Mouse (Mus musculus) kidney, postnatal 0 days (tissue): ENCODE data around the gene Dydc2. TPM values are rescaled to one million over a fixed set of nuclear protein-coding genes. Genes with fewer than 3 reads are reported as not detected.

Experiments used
- ATAC-seq: fragments of 200-750 bp; cut with Nextera tagmentation; replicated peaks from 2 replicates; pipeline ENCODE4 v1.8.0; 2017; ENCODE audit warnings: low read depth, moderate number of reproducible peaks, moderate TSS enrichment, moderate library complexity; ENCODE audit not compliant: low FRiP score
- DNase-seq: peaks from one replicate; pipeline ENCODE4 v3.0.0-alpha.2; 2016; ENCODE audit warnings: low spot score
- H3K27ac ChIP-seq: fragments of 300-500 bp; sonication (generic); 2 replicates; pipeline ENCODE4 v1.5.1; 2014; ENCODE audit warnings: mild to moderate bottlenecking
- H3K27me3 ChIP-seq: fragments of 300-500 bp; sonication (generic); 2 replicates; pipeline ENCODE4 v1.6.1; 2014; ENCODE audit warnings: low read length, mixed read lengths; ENCODE audit not compliant: insufficient read depth
- H3K36me3 ChIP-seq: fragments of 300-500 bp; sonication (generic); 2 replicates; pipeline ENCODE4 v1.6.1; 2014; ENCODE audit warnings: low read length, mixed read lengths; ENCODE audit not compliant: insufficient read depth
- H3K4me1 ChIP-seq: fragments of 300-500 bp; sonication (generic); replicated peaks from 2 replicates; pipeline ENCODE4 v1.6.1; 2014; ENCODE audit warnings: antibody characterized with exemption, low read length, mixed read lengths; ENCODE audit not compliant: insufficient read depth
- H3K4me2 ChIP-seq: fragments of 300-500 bp; sonication (generic); 2 replicates; pipeline ENCODE4 v1.6.1; 2014; ENCODE audit warnings: mild to moderate bottlenecking, low read length, moderate library complexity, mixed read lengths
- H3K4me3 ChIP-seq: fragments of 300-500 bp; sonication (generic); replicated peaks from 2 replicates; pipeline ENCODE4 v1.5.1; 2014; ENCODE audit warnings: low read depth, low read length
- H3K9ac ChIP-seq: fragments of 300-500 bp; sonication (generic); 2 replicates; pipeline ENCODE4 v1.6.1; 2014; ENCODE audit warnings: low read depth, low read length
- H3K9me3 ChIP-seq: fragments of 300-500 bp; sonication (generic); replicated peaks from 2 replicates; pipeline ENCODE4 v1.6.1; 2016; ENCODE audit warnings: low read length, inconsistent platforms, mixed read lengths
- CTCF ChIP-seq: IDR thresholded peaks from 2 replicates; pipeline ENCODE4 v1.5.1; 2016; ENCODE audit warnings: antibody characterized with exemption, low read depth, mild to moderate bottlenecking, moderate library complexity
- WGBS: fragments of 180-500 bp; shearing (Covaris S2); extraction: QIAGEN DNeasy Blood & Tissue Kit; methylation state at CpG from one replicate; pipeline ENCODE4 v1.1.7; 2014; 5-methylcytosine and 5-hydroxymethylcytosine counted together
- polyA plus RNA-seq: library from polyadenylated mRNA; unstranded; fragments of >200 nt; fragmentation: Nextera tagmentation; extraction: Ambion mirVana; gene quantifications from 2 replicates; pipeline ENCODE4 v1.2.1, GENCODE M21; 2015

The Dydc2 gene
- 0.23 TPM in 1 of 2 replicates, not detected in the other for polyA plus RNA-seq

DNA sequence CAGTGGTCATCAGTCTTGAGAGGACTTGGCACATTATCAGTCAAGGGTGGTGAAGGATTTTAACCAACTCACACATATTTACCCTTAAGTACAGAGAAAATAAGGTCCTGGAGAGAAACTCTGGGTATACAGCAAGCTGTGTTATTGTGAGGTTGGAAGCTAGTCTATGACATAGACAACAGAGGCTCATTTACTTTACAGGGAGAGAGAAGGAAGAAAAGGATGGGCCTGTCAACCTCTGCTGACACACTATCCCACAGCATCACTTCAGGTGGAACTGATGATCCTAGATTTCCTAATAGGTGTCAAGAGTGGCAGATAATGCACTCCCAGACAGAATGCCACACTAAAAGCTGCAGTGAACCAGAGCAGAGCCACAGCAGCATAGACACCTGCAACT is at the start of gene Dydc2:
TSS of gene Dydc2 (minus strand) at position 101 of the 400 bp plus-strand sequence.
- no peak for TF ChIP-seq CTCF
- H3K36me3 ChIP-seq: no peaks in the 10 kb centered on the region
- no peak for DNase-seq

DNA sequence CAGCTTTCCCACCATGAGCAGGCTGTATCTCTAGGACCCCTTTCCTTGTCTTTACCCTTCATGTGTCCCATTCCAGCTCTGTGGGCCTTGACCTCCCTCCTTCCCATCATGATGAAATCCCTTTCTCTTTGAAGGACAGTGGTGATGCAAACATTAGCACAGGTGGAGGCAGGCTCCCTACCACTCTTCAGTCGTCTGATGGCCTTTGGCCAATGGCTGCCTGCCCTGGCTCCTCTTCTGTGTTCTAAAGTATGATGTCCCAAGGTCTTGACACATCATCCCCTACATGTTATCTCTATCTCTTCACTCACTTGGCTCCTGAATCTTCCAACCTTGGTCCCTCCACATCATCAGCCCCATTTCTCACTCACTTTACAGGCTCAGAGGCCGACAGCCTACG is 47.3 kb upstream of the Dydc2 start:
- Histone ChIP-seq H3K36me3 (no peaks in the 10 kb centered on the region), H3K27me3 (no peaks in the 10 kb centered on the region), H3K4me3 (no peak overlapping the region), H3K27ac (no peak overlapping the region), H3K4me1 (no peaks in the 10 kb centered on the region), H3K9ac (no peak overlapping the region), H3K4me2 (no peak overlapping the region), H3K9me3 (no peaks in the 10 kb centered on the region)
- no peak for TF ChIP-seq CTCF
- WGBS: 78% methylated on average over 3 of the region's 3 CpGs
- no peak for DNase-seq
- no peak for ATAC-seq

More for the DNA sequence above, at the start of gene Dydc2:
- Histone ChIP-seq H3K4me3 (no peak within 1 kb of the TSS), H3K4me1 (no peaks in the 10 kb centered on the region), H3K9ac (no peak within 1 kb of the TSS), H3K27ac (no peak within 1 kb of the TSS), H3K27me3 (no peaks in the 10 kb centered on the region), H3K4me2 (no peak within 1 kb of the TSS), H3K9me3 (no peaks in the 10 kb centered on the region)
- ATAC-seq: no peak

DNA sequence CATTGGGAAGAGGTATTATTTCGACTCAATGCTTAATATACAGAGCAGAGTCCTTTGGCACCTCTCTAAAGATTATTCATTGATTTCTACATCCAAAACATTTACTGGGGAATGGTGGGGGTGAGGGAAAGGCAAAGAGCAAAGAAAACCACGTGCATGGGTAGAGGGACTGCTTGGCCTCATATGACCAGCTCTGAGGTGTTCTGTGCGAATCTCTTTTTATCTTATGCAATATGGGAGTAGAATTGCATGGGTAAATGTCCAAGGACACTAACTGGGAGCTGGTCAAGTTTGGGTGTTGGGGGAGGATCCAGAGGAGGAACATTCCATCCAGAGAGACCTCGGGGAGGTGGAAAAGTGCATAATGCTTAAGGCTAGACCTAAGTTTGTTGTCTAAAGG is 43.9 kb upstream of the Dydc2 start:
- WGBS: 81% methylated on average over 4 of the region's 4 CpGs
- no peak overlapping the region for H3K9ac ChIP-seq
- no peaks in the 10 kb centered on the region for H3K4me1 ChIP-seq
- TF ChIP-seq CTCF: no peak
- ATAC-seq (no peak), DNase-seq (no peak)
- no peak overlapping the region for H3K4me3 ChIP-seq
- no peak overlapping the region for H3K4me2 ChIP-seq
- H3K27me3 ChIP-seq: no peaks in the 10 kb centered on the region
- no peaks in the 10 kb centered on the region for H3K36me3 ChIP-seq
- H3K27ac ChIP-seq: no peak overlapping the region
- no peaks in the 10 kb centered on the region for H3K9me3 ChIP-seq

DNA sequence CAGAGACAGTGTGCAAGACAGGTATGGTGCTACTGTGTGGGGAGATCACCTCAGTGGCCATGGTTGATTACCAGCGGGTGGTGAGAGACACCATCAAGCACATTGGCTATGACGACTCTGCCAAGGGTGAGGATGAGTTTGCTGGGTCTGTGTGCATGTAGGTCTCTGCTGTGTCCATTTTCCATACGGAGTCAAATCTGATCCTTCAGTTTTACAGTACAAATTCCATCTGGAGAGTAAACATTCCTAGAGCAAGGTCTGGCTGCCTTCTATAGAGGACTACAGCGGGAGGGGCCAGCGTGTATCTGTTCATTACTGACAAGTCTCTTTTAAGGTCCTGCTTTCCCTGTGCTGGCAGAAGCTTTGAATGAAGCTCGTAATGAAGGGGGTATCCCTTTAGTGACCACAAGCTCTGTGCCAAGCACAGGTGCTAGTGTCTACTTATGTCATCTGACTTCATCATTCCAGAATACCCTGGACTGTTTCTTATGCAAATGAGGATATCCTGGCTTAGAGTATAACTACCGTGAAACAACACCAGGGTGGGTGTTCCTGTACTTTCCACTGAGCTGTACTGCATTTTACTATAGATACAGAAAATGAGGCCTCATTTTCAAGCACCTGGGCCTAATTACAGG is 42.1 kb upstream of the Dydc2 start:
- H3K4me2 ChIP-seq: no peak overlapping the region
- no peaks in the 10 kb centered on the region for H3K4me1 ChIP-seq
- H3K9ac ChIP-seq: no peak overlapping the region
- no peaks in the 10 kb centered on the region for H3K9me3 ChIP-seq
- no peak overlapping the region for H3K4me3 ChIP-seq
- H3K27me3 ChIP-seq: no peaks in the 10 kb centered on the region
- H3K27ac ChIP-seq: no peak overlapping the region
- no peaks in the 10 kb centered on the region for H3K36me3 ChIP-seq
- ATAC-seq: no peak
- WGBS: 88% methylated on average over 7 of the region's 7 CpGs
- DNase-seq: no peak
- no peak for TF ChIP-seq CTCF

DNA sequence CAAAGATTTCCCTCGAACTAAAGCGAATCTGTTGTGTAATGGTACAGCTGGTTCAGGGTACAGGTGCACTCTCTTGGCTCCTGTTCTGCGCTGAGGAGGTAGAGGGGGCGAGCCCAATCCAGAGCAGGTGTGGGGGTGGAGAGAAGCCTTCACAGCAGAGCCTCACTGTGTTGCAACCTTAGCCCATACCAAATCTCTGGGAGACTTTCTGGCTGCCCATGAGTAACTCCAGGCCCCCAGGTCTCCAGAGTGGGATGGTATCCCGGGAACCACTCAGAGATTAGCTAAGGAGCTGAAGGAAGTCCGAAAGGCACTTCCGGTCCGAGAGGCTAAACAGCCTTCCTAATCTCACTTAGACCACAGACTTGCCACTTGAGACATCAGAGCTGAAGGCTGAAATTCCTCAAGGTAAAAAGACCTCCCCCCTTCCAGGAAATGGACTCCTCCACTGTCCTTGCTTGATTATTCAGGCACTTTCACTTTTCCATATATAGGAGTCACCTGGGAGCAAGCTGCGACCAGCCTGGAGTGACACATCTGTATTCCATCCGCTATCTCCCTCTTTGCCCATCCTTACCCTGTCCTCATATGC is 35.9 kb upstream of the Dydc2 start, which contains the start of gene Mat1a:
TSS of gene Mat1a (plus strand) at position 183 of the 592 bp plus-strand sequence.
- no peaks in the 10 kb centered on the region for H3K36me3 ChIP-seq
- ATAC-seq: no peak
- no peak for TF ChIP-seq CTCF
- H3K4me3 ChIP-seq: no peak within 1 kb of the TSS
- H3K4me1 ChIP-seq: no peaks in the 10 kb centered on the region
- no peak within 1 kb of the TSS for H3K4me2 ChIP-seq
- 70% methylated on average over 10 of the region's 10 CpGs for WGBS
- no peak for DNase-seq
- H3K9ac ChIP-seq: no peak within 1 kb of the TSS
- no peak within 1 kb of the TSS for H3K27ac ChIP-seq
- no peaks in the 10 kb centered on the region for H3K27me3 ChIP-seq
- H3K9me3 ChIP-seq: no peaks in the 10 kb centered on the region

DNA sequence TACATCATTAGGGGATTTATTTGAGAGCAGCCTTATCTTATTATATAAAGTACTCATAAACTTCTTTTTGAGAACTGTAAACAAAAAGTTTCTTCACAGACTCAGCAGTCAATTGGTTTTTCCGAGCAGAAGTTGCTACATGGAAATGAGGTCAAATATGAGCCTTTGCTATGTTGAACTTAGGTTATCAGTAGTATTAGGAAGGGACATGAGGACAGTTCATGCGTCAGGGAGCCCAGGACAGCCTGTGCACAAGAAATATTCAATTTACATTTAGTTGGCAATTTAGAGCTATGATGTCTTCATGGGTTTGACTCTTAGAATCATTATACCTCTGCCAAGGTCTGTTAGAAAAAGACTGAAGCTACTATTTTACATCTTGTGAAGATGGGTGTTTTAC is 33.3 kb upstream of the Dydc2 start:
- H3K4me3 ChIP-seq: no peak overlapping the region
- H3K27ac ChIP-seq: no peak overlapping the region
- H3K27me3 ChIP-seq: no peaks in the 10 kb centered on the region
- WGBS: 76% methylated on average over 2 of the region's 2 CpGs
- H3K9ac ChIP-seq: no peak overlapping the region
- no peaks in the 10 kb centered on the region for H3K4me1 ChIP-seq
- DNase-seq (no peak), ATAC-seq (no peak)
- no peak overlapping the region for H3K4me2 ChIP-seq
- TF ChIP-seq CTCF: no peak
- H3K9me3 ChIP-seq: no peaks in the 10 kb centered on the region
- H3K36me3 ChIP-seq: no peaks in the 10 kb centered on the region
